Mouse (Mus musculus) megakaryocyte, embryonic 14.5 days (primary cell): ENCODE results near the gene Maml2.

Source experiments
- FLI1 ChIP-seq: IDR thresholded peaks from 2 replicates; pipeline ENCODE4 v1.6.1; 2012; ENCODE audit warnings: low read length, inconsistent platforms, mixed read lengths
- GATA1 ChIP-seq: IDR thresholded peaks from 3 replicates; pipeline ENCODE4 v1.6.1; 2012; ENCODE audit warnings: mixed read lengths, low read length, inconsistent platforms, borderline replicate concordance

DNA sequence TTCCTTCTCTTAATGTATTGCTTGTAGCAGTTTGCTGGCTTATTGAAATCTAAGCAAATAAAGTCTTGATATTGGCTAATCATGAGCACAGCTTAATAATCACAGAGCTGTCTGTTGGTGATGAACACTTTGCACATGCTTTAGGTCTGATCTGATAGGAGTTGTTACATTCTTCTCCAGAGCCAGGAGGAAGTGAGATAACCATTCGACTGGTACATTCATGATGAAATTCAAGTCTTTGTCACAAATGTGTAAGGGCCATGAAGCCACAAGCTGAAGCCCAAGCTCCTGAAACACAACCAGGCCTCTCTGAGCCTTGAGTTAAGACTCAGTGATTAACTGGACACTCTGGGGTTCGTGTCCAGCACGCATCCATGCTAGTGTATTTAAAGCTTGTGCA, 225.3 kb downstream of the Maml2 start:
- TF ChIP-seq GATA1 (no peak), FLI1 (no peak)
